Mouse (Mus musculus): Measurements from ENCODE around the gene Dnase1.
"Not testable (repeated sequence)": the region's sequence is repeated elsewhere in the genome, so short reads cannot be mapped to it uniquely, and the experiment has no call there.

The Dnase1 gene

GRCm38 (mm10) chr16:4045524-4045923 lies 8.8 kb downstream of the Dnase1 start:
- peak; percentile 30 for DNase-seq (ENCODE audit: low read depth)

- DNase-seq (ENCODE audit: low read depth): no peak
These were observed 15.9 kb downstream of the Dnase1 start for GRCm38 (mm10) chr16:4052601-4053000.

GRCm38 (mm10) chr16:4053811-4054210 lies 17.1 kb downstream of the Dnase1 start:
- peak; percentile 57 for DNase-seq (ENCODE audit: low read depth)

- DNase-seq (ENCODE audit: low read depth): peak; percentile 54
These were observed 28.2 kb downstream of the Dnase1 start for GRCm38 (mm10) chr16:4064945-4065344.

- peak; percentile 65 for DNase-seq (ENCODE audit: low read depth)
These were observed 31.8 kb downstream of the Dnase1 start for GRCm38 (mm10) chr16:4068588-4068987.

- peak; percentile 37 for DNase-seq (ENCODE audit: low read depth)
These were observed 37.6 kb downstream of the Dnase1 start for GRCm38 (mm10) chr16:4074297-4074696.

GRCm38 (mm10) chr16:4074836-4075235 lies 38.1 kb downstream of the Dnase1 start:
- peak; percentile 95 for DNase-seq (ENCODE audit: low read depth)

GRCm38 (mm10) chr16:4077384-4078061 lies 40.8 kb downstream of the Dnase1 start, which contains the start of gene Trap1:
Gene Trap1, minus strand, starts transcription at chr16:4077827.
- DNase-seq (ENCODE audit: low read depth): peak; percentile 92

- DNase-seq (ENCODE audit: low read depth): not testable (repeated sequence)
These were observed 41.6 kb downstream of the Dnase1 start for GRCm38 (mm10) chr16:4078302-4078701.

- no peak for DNase-seq (ENCODE audit: low read depth)
These were observed 42.9 kb downstream of the Dnase1 start for GRCm38 (mm10) chr16:4079656-4080055.

GRCm38 (mm10) chr16:4080419-4080818 lies 43.7 kb downstream of the Dnase1 start:
- DNase-seq (ENCODE audit: low read depth): not testable (repeated sequence)

GRCm38 (mm10) chr16:4085051-4085450 lies 48.3 kb downstream of the Dnase1 start:
- no peak for DNase-seq (ENCODE audit: low read depth)

- no peak for DNase-seq (ENCODE audit: low read depth)
These were observed 49.2 kb downstream of the Dnase1 start for GRCm38 (mm10) chr16:4085851-4086387.

GRCm38 (mm10) chr16:4087214-4087913 lies 50.6 kb downstream of the Dnase1 start:
- no peak for DNase-seq (ENCODE audit: low read depth)

Measured in 416B (cell line).